Mouse (Mus musculus) E14TG2a.4 (cell line): ENCODE measurements at regions not wholly inside any gene's neighbourhood (a gene's known extent, or its start where the extent isn't known, plus 50 kb on each side); places are given as distances from the start of the nearest gene placed in this dataset.

Experiments used
- CTCF ChIP-seq: conservative IDR thresholded peaks from 2 replicates; pipeline ENCODE4 v1.5.1; 2014; ENCODE audit warnings: low read length
- NANOG ChIP-seq: IDR thresholded peaks from 2 replicates; pipeline ENCODE4 v1.6.1; 2014; ENCODE audit warnings: borderline replicate concordance, low read length, mixed read lengths
- POU5F1 ChIP-seq: IDR thresholded peaks from 2 replicates; pipeline ENCODE4 v1.6.1; 2014; ENCODE audit warnings: low read length, borderline replicate concordance

GRCm38 (mm10) chr7:136094681-136095360, 378.7 kb upstream of the Mki67 start:
- TF ChIP-seq CTCF: no peak
- no peak for TF ChIP-seq NANOG
- no peak for TF ChIP-seq POU5F1
